Mouse (Mus musculus): Measurements from ENCODE around the gene Lbhd2.

- no peak for TF ChIP-seq POLR2A (IDR thresholded peaks at IDR 0.05; ENCODE audit: insufficient read depth, low read depth, low read length)
- no peak for TF ChIP-seq EP300 (IDR thresholded peaks at IDR 0.05; ENCODE audit: insufficient read depth, low read depth, low read length)
Observed at GRCm38 (mm10) chr12:111364234-111364633, 42.4 kb upstream of the Lbhd2 start.

Measured in heart, adult 2 months (tissue).